10 mouse cellular contexts compared by ENCODE assay signal in the genomic region with DNA sequence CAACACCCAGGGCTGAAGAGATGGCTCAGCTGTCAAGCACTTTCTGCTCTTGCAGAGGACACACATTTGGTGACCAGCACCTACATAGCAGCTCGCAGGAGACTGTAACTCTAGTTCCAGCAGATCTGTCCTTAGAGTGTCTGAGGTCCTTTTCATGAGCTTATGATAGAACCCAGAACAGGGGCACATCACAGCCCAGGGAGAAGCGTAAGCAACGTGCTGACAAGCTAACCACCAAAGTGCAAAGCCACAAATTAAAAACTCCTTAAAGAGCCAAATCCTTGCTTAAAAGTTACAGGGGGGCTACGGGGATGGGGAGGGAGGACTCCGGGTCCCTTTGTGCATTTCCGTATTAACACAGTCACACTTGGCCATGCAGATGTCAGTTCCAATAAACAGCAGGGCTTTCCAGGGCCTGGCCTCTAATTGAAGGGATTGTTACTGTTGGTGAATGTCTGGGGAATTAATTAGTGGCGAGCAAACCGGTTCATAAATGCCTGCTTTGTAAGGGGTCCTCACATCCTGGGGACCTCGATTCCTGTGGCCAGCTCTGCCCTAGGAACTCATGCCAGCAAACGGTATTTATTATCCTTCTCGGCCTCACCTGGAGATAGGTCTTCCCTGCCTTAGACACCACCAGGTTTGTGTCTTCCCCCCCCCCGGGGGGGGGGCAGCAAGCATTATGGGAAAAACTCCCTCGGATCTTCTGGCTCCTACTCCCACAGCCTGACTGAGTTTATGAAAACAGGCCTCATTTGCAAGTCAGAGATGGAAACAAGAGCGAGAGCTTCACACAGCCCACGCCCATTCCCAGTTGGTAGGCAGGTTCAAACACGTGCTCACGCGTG.
DNase-seq lines count a peak whose midpoint lies in the region; ATAC-seq and TF ChIP-seq lines count a peak whose summit lies in the region.
"Had no signal": no experiment of that assay in that cellular context is flagged by ENCODE, and none has a peak within 500 bp of the region (broad histone marks: within the 10 kb centered on the region; RNA-seq: fewer than 3 reads in every experiment).

No protein-coding gene starts in this region.

- no peaks in the 10 kb centered on the region; the same call in 1 of the 2 replicates for H3K27me3 ChIP-seq in liver, adult 2 months (ENCODE audit: control insufficient read depth, insufficient read depth, low read length)
- no peaks in the 10 kb centered on the region for H3K27me3 ChIP-seq in liver, embryonic 12.5 days (replicated peaks)
- H3K27me3 ChIP-seq in hindbrain, embryonic 10.5 days (ENCODE audit: insufficient read depth, poor library complexity, severe bottlenecking) = peaks cover 40% of the 10 kb centered on the region

- 79% methylated on average over 18 of the region's 18 CpGs for WGBS in liver, adult 2 months
- WGBS in liver, embryonic 12.5 days (ENCODE audit: insufficient replicate concordance) = 65% methylated on average over 18 of the region's 18 CpGs
- WGBS in hindbrain, embryonic 10.5 days = 47% methylated on average over 18 of the region's 18 CpGs

- H3K27ac ChIP-seq in liver, adult 2 months (replicated peaks; ENCODE audit: insufficient read depth, low read depth, low read length) = peak overlapping the region; percentile 38; the same call in 1 of the 2 replicates
- H3K27ac ChIP-seq in liver, embryonic 12.5 days = no peak overlapping the region
- H3K27ac ChIP-seq in hindbrain, embryonic 10.5 days = peak overlapping the region; percentile 64

- H3K9ac ChIP-seq in liver, adult 2 months (ENCODE audit: low read depth, low read length) = no peak overlapping the region
- H3K9ac ChIP-seq in liver, embryonic 12.5 days = no peak overlapping the region

- intact Hi-C loops in left cerebral cortex, postnatal 36 days (cut with DNase I) = loop anchor here (1.0 to 5.0 kb wide), 3 partner anchors 51 to 500 kb away; no protein-coding TSS in a partner anchor

- no peak for TF ChIP-seq POLR2A in liver, adult 2 months (IDR thresholded peaks at IDR 0.05; ENCODE audit: extremely low read depth, insufficient read depth, low read length)

- peak; percentile 30 for DNase-seq in liver, adult 2 months (ENCODE audit: extremely low read depth, low read depth, low spot score)
- no peak for DNase-seq in hindbrain, embryonic 10.5 days (ENCODE audit: low spot score)
- DNase-seq in left cerebral cortex, postnatal 36 days (ENCODE audit: low spot score in 2 of 2) = peak; percentile 87 to 88
- DNase-seq in telencephalon, adult 2 months (ENCODE audit: low read depth, low spot score) = peak; percentile 90
- no peak for DNase-seq in adrenal gland, postnatal 4 days (ENCODE audit: low spot score in 2 of 2)
- no peak for DNase-seq in spleen, postnatal 36 days (ENCODE audit: low spot score in 2 of 2)
- DNase-seq in kidney, postnatal 25 days = no peak

- no peak for ATAC-seq in liver, embryonic 12.5 days

- no peak for TF ChIP-seq CTCF in liver, adult 2 months (IDR thresholded peaks at IDR 0.05; ENCODE audit: low read depth, low read length)

- no peaks in the 10 kb centered on the region for H3K79me2 ChIP-seq in liver, adult 2 months (ENCODE audit: control insufficient read depth, insufficient read depth, low read length)

- H3K4me2 ChIP-seq in liver, embryonic 12.5 days = no peak overlapping the region

- no peak overlapping the region for H3K4me3 ChIP-seq in liver, adult 2 months (ENCODE audit: insufficient read depth, low read depth, low read length)
- H3K4me3 ChIP-seq in liver, embryonic 12.5 days = no peak overlapping the region
- H3K4me3 ChIP-seq in hindbrain, embryonic 10.5 days = no peak overlapping the region
- H3K4me3 ChIP-seq: myocyte had no signal

- H3K9me3 ChIP-seq in liver, embryonic 12.5 days (replicated peaks) = no peaks in the 10 kb centered on the region
- no peaks in the 10 kb centered on the region for H3K9me3 ChIP-seq in hindbrain, embryonic 10.5 days
- H3K9me3 ChIP-seq: G1E had no signal

- H3K4me1 ChIP-seq in liver, adult 2 months (ENCODE audit: control insufficient read depth, insufficient read depth, low read length) = no peaks in the 10 kb centered on the region
- H3K4me1 ChIP-seq in liver, embryonic 12.5 days = no peaks in the 10 kb centered on the region
- peaks cover 55% of the 10 kb centered on the region for H3K4me1 ChIP-seq in hindbrain, embryonic 10.5 days (replicated peaks)

- H3K36me3 ChIP-seq in liver, adult 2 months (ENCODE audit: control insufficient read depth, insufficient read depth, low read length) = no peaks in the 10 kb centered on the region
- H3K36me3 ChIP-seq in liver, embryonic 12.5 days = no peaks in the 10 kb centered on the region
- H3K36me3 ChIP-seq in hindbrain, embryonic 10.5 days = no peaks in the 10 kb centered on the region
- H3K36me3 ChIP-seq: G1E had no signal

Comparison
In these comparisons a context has a peak if more than half of its experiments do, and no peak if none do; other contexts are left out.
1. DNase-seq: peak in liver, adult 2 months (single experiment), left cerebral cortex, postnatal 36 days (2 of 2) and telencephalon, adult 2 months (single experiment); none in hindbrain, embryonic 10.5 days (single experiment), adrenal gland, postnatal 4 days (0 of 2), spleen, postnatal 36 days (0 of 2) and kidney, postnatal 25 days (0 of 2).